Comparison of ENCODE assay signal across 13 mouse cellular contexts in the genomic region with DNA sequence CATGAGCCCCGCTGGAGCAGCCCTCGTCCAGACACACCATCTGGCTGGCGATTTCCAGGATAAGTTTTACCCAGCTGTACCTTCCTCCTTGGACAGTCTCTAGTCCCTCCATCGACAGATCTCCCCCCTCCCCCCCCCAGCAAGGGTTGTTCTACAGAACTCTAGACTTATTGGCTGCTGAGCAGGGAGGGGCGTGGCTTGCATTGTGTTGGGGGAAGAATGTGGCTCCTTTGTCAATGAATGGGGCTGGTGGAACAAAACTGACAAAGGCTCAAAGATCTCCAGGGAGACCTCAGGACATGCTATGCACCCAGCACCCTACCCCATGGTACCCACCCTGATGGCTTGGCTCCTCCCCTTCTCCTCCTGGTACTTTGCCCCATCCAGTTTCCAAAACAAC. TPM values are rescaled to one million over a fixed set of nuclear protein-coding genes. Genes with fewer than 3 reads are reported as not detected.
DNase-seq lines count a peak whose midpoint lies in the region; ATAC-seq lines count a peak whose summit lies in the region.
"Had no signal": no experiment of that assay in that cellular context is flagged by ENCODE, and none has a peak within 500 bp of the region (broad histone marks: within the 10 kb centered on the region; RNA-seq: fewer than 3 reads in every experiment).

No protein-coding gene starts in this region.

- ATAC-seq in embryonic facial prominence, embryonic 11.5 days (replicated peaks; ENCODE audit: insufficient number of reproducible peaks, low FRiP score, low TSS enrichment, low read depth), result peak; percentile 63; the same call in 1 of the 2 replicates
- peak; percentile 59; the same call in 1 of the 2 replicates for ATAC-seq in hindbrain, embryonic 15.5 days (ENCODE audit: low FRiP score, low read depth)
- ATAC-seq in neural tube, embryonic 14.5 days (ENCODE audit: low read depth), result peak; percentile 80
- ATAC-seq in heart, embryonic 12.5 days (ENCODE audit: insufficient number of reproducible peaks, low FRiP score), result no peak
- ATAC-seq: CD4-positive, CD25-positive, alpha-beta regulatory T cell, adult 4 months had no signal

- no peak overlapping the region for H3K4me3 ChIP-seq in embryonic facial prominence, embryonic 11.5 days (ENCODE audit: low read depth, low read length)
- H3K4me3 ChIP-seq in hindbrain, embryonic 15.5 days, result no peak overlapping the region
- H3K4me3 ChIP-seq in neural tube, embryonic 14.5 days (ENCODE audit: low read depth, low read length), result no peak overlapping the region
- H3K4me3 ChIP-seq in heart, embryonic 12.5 days, result no peak overlapping the region
- H3K4me3 ChIP-seq: limb, embryonic 15.5 days had no signal

- DNase-seq in left cerebral cortex, postnatal 4 days, result peak; percentile 31
- DNase-seq in left cerebral cortex, adult 11 months (ENCODE audit: low spot score), result no peak
- peak; percentile 39 for DNase-seq in embryonic facial prominence, embryonic 11.5 days (ENCODE audit: low spot score)
- no peak for DNase-seq in adrenal gland, adult 2 months
- DNase-seq in left cerebral cortex, postnatal 14 days (ENCODE audit: low spot score in 2 of 2), result no peak
- DNase-seq: adrenal gland, adult 8-10 months; lung, postnatal 4 days; thymus, postnatal 14 days had no signal

- intact Hi-C loops in left cerebral cortex, postnatal 4 days (cut with DNase I), result no loop called here
- intact Hi-C loops in left cerebral cortex, postnatal 14 days (cut with DNase I), result loop anchor here (5.0 kb wide), 1 partner anchor 73 kb away; no protein-coding TSS in a partner anchor

- H3K36me3 ChIP-seq in embryonic facial prominence, embryonic 11.5 days (replicated peaks; ENCODE audit: control insufficient read depth, insufficient read depth, low read depth, low read length), result no peaks in the 10 kb centered on the region
- H3K36me3 ChIP-seq in hindbrain, embryonic 15.5 days, result no peaks in the 10 kb centered on the region
- no peaks in the 10 kb centered on the region for H3K36me3 ChIP-seq in neural tube, embryonic 14.5 days (ENCODE audit: control insufficient read depth, insufficient read depth, low read length)
- H3K36me3 ChIP-seq in heart, embryonic 12.5 days, result no peaks in the 10 kb centered on the region
- H3K36me3 ChIP-seq: limb, embryonic 15.5 days had no signal

- H3K27me3 ChIP-seq in embryonic facial prominence, embryonic 11.5 days (ENCODE audit: control insufficient read depth, insufficient read depth, low read length), result no peaks in the 10 kb centered on the region
- H3K27me3 ChIP-seq in hindbrain, embryonic 15.5 days, result no peaks in the 10 kb centered on the region
- no peaks in the 10 kb centered on the region for H3K27me3 ChIP-seq in neural tube, embryonic 14.5 days (ENCODE audit: control insufficient read depth, insufficient read depth, low read length)
- H3K27me3 ChIP-seq in heart, embryonic 12.5 days (replicated peaks), result peaks cover 23% of the 10 kb centered on the region
- H3K27me3 ChIP-seq: limb, embryonic 15.5 days had no signal

- H3K4me2 ChIP-seq in embryonic facial prominence, embryonic 11.5 days (ENCODE audit: low read depth, low read length), result no peak overlapping the region
- H3K4me2 ChIP-seq in hindbrain, embryonic 15.5 days, result peak overlapping the region; percentile 33
- H3K4me2 ChIP-seq in neural tube, embryonic 14.5 days (ENCODE audit: low read depth, low read length), result no peak overlapping the region
- no peak overlapping the region for H3K4me2 ChIP-seq in heart, embryonic 12.5 days
- H3K4me2 ChIP-seq: limb, embryonic 15.5 days had no signal

- H3K9me3 ChIP-seq in embryonic facial prominence, embryonic 11.5 days (replicated peaks; ENCODE audit: control insufficient read depth, low read length), result no peaks in the 10 kb centered on the region
- no peaks in the 10 kb centered on the region; the same call in 1 of the 2 replicates for H3K9me3 ChIP-seq in hindbrain, embryonic 15.5 days
- no peaks in the 10 kb centered on the region for H3K9me3 ChIP-seq in neural tube, embryonic 14.5 days (ENCODE audit: control insufficient read depth, low read length)
- peaks cover 5% of the 10 kb centered on the region; the same call in 1 of the 2 replicates for H3K9me3 ChIP-seq in heart, embryonic 12.5 days (replicated peaks)
- H3K9me3 ChIP-seq: limb, embryonic 15.5 days had no signal

- 18% methylated on average over 5 of the region's 5 CpGs for WGBS in embryonic facial prominence, embryonic 11.5 days
- WGBS in hindbrain, embryonic 15.5 days, result 7% methylated on average over 5 of the region's 5 CpGs
- WGBS in neural tube, embryonic 14.5 days, result 11% methylated on average over 5 of the region's 5 CpGs
- 31% methylated on average over 5 of the region's 5 CpGs for WGBS in heart, embryonic 12.5 days

- no peaks in the 10 kb centered on the region for H3K4me1 ChIP-seq in embryonic facial prominence, embryonic 11.5 days (ENCODE audit: control insufficient read depth, insufficient read depth, low read length)
- H3K4me1 ChIP-seq in hindbrain, embryonic 15.5 days (replicated peaks), result peaks cover 18% of the 10 kb centered on the region
- no peaks in the 10 kb centered on the region for H3K4me1 ChIP-seq in neural tube, embryonic 14.5 days (ENCODE audit: control insufficient read depth, insufficient read depth, low read length)
- H3K4me1 ChIP-seq in heart, embryonic 12.5 days (replicated peaks), result no peaks in the 10 kb centered on the region

- H3K27ac ChIP-seq in embryonic facial prominence, embryonic 11.5 days (replicated peaks; ENCODE audit: low read depth, low read length), result no peak overlapping the region
- H3K27ac ChIP-seq in hindbrain, embryonic 15.5 days (replicated peaks), result peak overlapping the region; percentile 77
- H3K27ac ChIP-seq in neural tube, embryonic 14.5 days (ENCODE audit: low read depth, low read length), result no peak overlapping the region
- H3K27ac ChIP-seq in heart, embryonic 12.5 days (ENCODE audit: poor library complexity, severe bottlenecking), result no peak overlapping the region
- H3K27ac ChIP-seq: limb, embryonic 15.5 days had no signal

- no peak overlapping the region; the same call in 1 of the 2 replicates for H3K9ac ChIP-seq in embryonic facial prominence, embryonic 11.5 days (replicated peaks; ENCODE audit: low read length)
- no peak overlapping the region for H3K9ac ChIP-seq in hindbrain, embryonic 15.5 days
- H3K9ac ChIP-seq in neural tube, embryonic 14.5 days (replicated peaks; ENCODE audit: low read depth, low read length), result no peak overlapping the region
- no peak overlapping the region for H3K9ac ChIP-seq in heart, embryonic 12.5 days
- H3K9ac ChIP-seq: limb, embryonic 15.5 days had no signal

RNA-seq across cellular contexts. Expression of gene Gm266, which starts 15.1 kb away (rescaled TPM):
- total RNA-seq in left cerebral cortex, postnatal 4 days (2021), result 1 to 10 TPM; 2.2 to 2.8 TPM
- 23.9 and 27.9 TPM in 2 replicates for polyA plus RNA-seq in embryonic facial prominence, embryonic 11.5 days (2014; fragmentation: Nextera tagmentation; extraction: Ambion mirVana)
- polyA plus RNA-seq in hindbrain, embryonic 15.5 days (2015; fragmentation: Nextera tagmentation; extraction: Ambion mirVana), result 3.1 and 3.4 TPM in 2 replicates
- polyA plus RNA-seq in neural tube, embryonic 14.5 days (2014; fragmentation: Nextera tagmentation; extraction: Ambion mirVana), result 1.3 and 1.5 TPM in 2 replicates
- under 1 TPM in 1 of 2 experiments, not detected in 1; 0.23 TPM for total RNA-seq in adrenal gland, adult 2 months (2021)
- 0.10 and 1.2 TPM in 2 replicates for polyA plus RNA-seq in adrenal gland, adult 2 months (2012; rRNA removed)
- 2.1 and 2.4 TPM in 2 replicates for polyA plus RNA-seq in heart, embryonic 12.5 days (2016; fragmentation: Nextera tagmentation; extraction: Ambion mirVana)
- 1 to 10 TPM; 4.0 to 6.6 TPM for total RNA-seq in left cerebral cortex, postnatal 14 days (2021)
- total RNA-seq: adrenal gland, adult 8-10 months had no signal
- polyA plus RNA-seq: CD4-positive, CD25-positive, alpha-beta regulatory T cell, adult 4 months had no signal

RNA-seq across cellular contexts. Expression of gene Eif5, which starts 37.1 kb away (rescaled TPM):
- 100 to 1,000 TPM; 270 to 278 TPM for total RNA-seq in left cerebral cortex, postnatal 4 days (2021)
- 690 and 721 TPM in 2 replicates for polyA plus RNA-seq in embryonic facial prominence, embryonic 11.5 days (2014; fragmentation: Nextera tagmentation; extraction: Ambion mirVana)
- 490 and 510 TPM in 2 replicates for polyA plus RNA-seq in hindbrain, embryonic 15.5 days (2015; fragmentation: Nextera tagmentation; extraction: Ambion mirVana)
- polyA plus RNA-seq in neural tube, embryonic 14.5 days (2014; fragmentation: Nextera tagmentation; extraction: Ambion mirVana), result 518 and 558 TPM in 2 replicates
- total RNA-seq in adrenal gland, adult 2 months (2021), result 100 to 1,000 TPM; 327 to 470 TPM
- 210 and 254 TPM in 2 replicates for polyA plus RNA-seq in adrenal gland, adult 2 months (2012; rRNA removed)
- 510 TPM in 2 replicates for polyA plus RNA-seq in heart, embryonic 12.5 days (2016; fragmentation: Nextera tagmentation; extraction: Ambion mirVana)
- 100 to 1,000 TPM; 237 to 261 TPM for total RNA-seq in left cerebral cortex, postnatal 14 days (2021)

RNA-seq across cellular contexts. Expression of gene Tnfaip2, which starts 58.5 kb away (rescaled TPM):
- total RNA-seq in left cerebral cortex, postnatal 4 days (2021), result under 1 TPM; 0.38 to 0.50 TPM
- 4.6 and 4.8 TPM in 2 replicates for polyA plus RNA-seq in embryonic facial prominence, embryonic 11.5 days (2014; fragmentation: Nextera tagmentation; extraction: Ambion mirVana)
- 0.49 and 1.6 TPM in 2 replicates for polyA plus RNA-seq in hindbrain, embryonic 15.5 days (2015; fragmentation: Nextera tagmentation; extraction: Ambion mirVana)
- 0.81 TPM in 1 of 2 replicates, not detected in the other for polyA plus RNA-seq in neural tube, embryonic 14.5 days (2014; fragmentation: Nextera tagmentation; extraction: Ambion mirVana)
- 10 to 100 TPM; 12.2 to 19.5 TPM for total RNA-seq in adrenal gland, adult 2 months (2021)
- 15.8 and 22.7 TPM in 2 replicates for polyA plus RNA-seq in adrenal gland, adult 2 months (2012; rRNA removed)
- 7.4 and 12.0 TPM in 2 replicates for polyA plus RNA-seq in heart, embryonic 12.5 days (2016; fragmentation: Nextera tagmentation; extraction: Ambion mirVana)
- total RNA-seq in left cerebral cortex, postnatal 14 days (2021), result under 1 TPM; 0.40 to 0.93 TPM
- polyA plus RNA-seq: CD4-positive, CD25-positive, alpha-beta regulatory T cell, adult 4 months had no signal

Comparison
In these comparisons a context has a peak if more than half of its experiments do, and no peak if none do; other contexts are left out.
1. DNase-seq: peak in left cerebral cortex, postnatal 4 days (single experiment) and embryonic facial prominence, embryonic 11.5 days (single experiment); none in left cerebral cortex, adult 11 months (single experiment), adrenal gland, adult 2 months (single experiment) and left cerebral cortex, postnatal 14 days (0 of 2).